Mouse (Mus musculus): ENCODE results near the gene Pappa. TPM values are rescaled to one million over a fixed set of nuclear protein-coding genes. Genes with fewer than 3 reads are reported as not detected.

Gene Pappa
- polyA plus RNA-seq, 1 experiment, result 0.15 TPM

DNA sequence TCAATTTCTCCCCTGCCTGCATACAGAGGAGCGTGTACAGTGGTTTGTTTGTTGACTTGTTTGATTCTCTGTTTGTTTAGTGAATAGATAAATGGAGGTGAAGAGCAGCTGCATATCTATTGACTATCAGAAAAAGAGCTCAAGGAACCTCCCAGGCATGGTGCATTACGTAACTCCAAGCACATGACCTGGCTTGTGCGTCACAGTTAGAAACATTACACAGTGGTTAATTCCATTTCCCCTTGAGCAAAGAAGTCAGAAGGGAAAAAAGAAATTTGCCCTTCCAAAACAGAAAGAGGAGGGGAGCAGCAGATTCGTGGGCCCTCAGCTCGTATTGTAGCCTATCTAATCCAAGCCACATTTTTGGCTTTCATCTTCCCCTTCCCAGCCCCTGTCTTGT, 11.1 kb downstream of the Pappa start:
- Histone ChIP-seq H3K27me3 (ENCODE audit: control insufficient read depth, insufficient read depth, low read length) (no peaks in the 10 kb centered on the region), H3K4me3 (ENCODE audit: control insufficient read depth, insufficient read depth, low read length) (no peak overlapping the region), H3K36me3 (ENCODE audit: control insufficient read depth, insufficient read depth, low read length) (no peaks in the 10 kb centered on the region), H3K27ac (ENCODE audit: control insufficient read depth, insufficient read depth, low read length) (no peak overlapping the region), H3K4me1 (replicated peaks; ENCODE audit: control insufficient read depth, insufficient read depth, low read length) (no peaks in the 10 kb centered on the region)
- 57% methylated on average over 5 of the region's 5 CpGs for WGBS
- DNase-seq, result no peak
- TF ChIP-seq POLR2A (IDR thresholded peaks at IDR 0.05; ENCODE audit: control insufficient read depth, extremely low read depth, insufficient read depth, low read length, poor library complexity) (no peak), CTCF (IDR thresholded peaks at IDR 0.05; ENCODE audit: borderline replicate concordance, control insufficient read depth, extremely low read depth, insufficient read depth, low read length, poor library complexity) (no peak)

GRCm38 (mm10) chr4:65136541-65136940, 12.6 kb downstream of the Pappa start:
- Histone ChIP-seq H3K36me3 (ENCODE audit: control insufficient read depth, insufficient read depth, low read length) (no peaks in the 10 kb centered on the region), H3K4me1 (replicated peaks; ENCODE audit: control insufficient read depth, insufficient read depth, low read length) (no peaks in the 10 kb centered on the region), H3K27ac (ENCODE audit: control insufficient read depth, insufficient read depth, low read length) (no peak overlapping the region), H3K27me3 (ENCODE audit: control insufficient read depth, insufficient read depth, low read length) (no peaks in the 10 kb centered on the region), H3K4me3 (ENCODE audit: control insufficient read depth, insufficient read depth, low read length) (no peak overlapping the region)
- DNase-seq, result no peak
- TF ChIP-seq POLR2A (IDR thresholded peaks at IDR 0.05; ENCODE audit: control insufficient read depth, extremely low read depth, insufficient read depth, low read length, poor library complexity) (no peak), CTCF (IDR thresholded peaks at IDR 0.05; ENCODE audit: borderline replicate concordance, control insufficient read depth, extremely low read depth, insufficient read depth, low read length, poor library complexity) (no peak)
- 91% methylated on average over 3 of the region's 3 CpGs for WGBS

- Histone ChIP-seq H3K27me3 (ENCODE audit: control insufficient read depth, insufficient read depth, low read length) (no peaks in the 10 kb centered on the region), H3K36me3 (ENCODE audit: control insufficient read depth, insufficient read depth, low read length) (no peaks in the 10 kb centered on the region), H3K4me3 (ENCODE audit: control insufficient read depth, insufficient read depth, low read length) (no peak overlapping the region), H3K27ac (ENCODE audit: control insufficient read depth, insufficient read depth, low read length) (no peak overlapping the region), H3K4me1 (replicated peaks; ENCODE audit: control insufficient read depth, insufficient read depth, low read length) (no peaks in the 10 kb centered on the region)
- no peak for DNase-seq
- WGBS, result 79% methylated on average over 1 of the region's 1 CpGs
- TF ChIP-seq CTCF (IDR thresholded peaks at IDR 0.05; ENCODE audit: borderline replicate concordance, control insufficient read depth, extremely low read depth, insufficient read depth, low read length, poor library complexity), result no peak
- no peak for TF ChIP-seq POLR2A (IDR thresholded peaks at IDR 0.05; ENCODE audit: control insufficient read depth, extremely low read depth, insufficient read depth, low read length, poor library complexity)
These were observed 23.0 kb downstream of the Pappa start for GRCm38 (mm10) chr4:65146936-65147335.

DNA sequence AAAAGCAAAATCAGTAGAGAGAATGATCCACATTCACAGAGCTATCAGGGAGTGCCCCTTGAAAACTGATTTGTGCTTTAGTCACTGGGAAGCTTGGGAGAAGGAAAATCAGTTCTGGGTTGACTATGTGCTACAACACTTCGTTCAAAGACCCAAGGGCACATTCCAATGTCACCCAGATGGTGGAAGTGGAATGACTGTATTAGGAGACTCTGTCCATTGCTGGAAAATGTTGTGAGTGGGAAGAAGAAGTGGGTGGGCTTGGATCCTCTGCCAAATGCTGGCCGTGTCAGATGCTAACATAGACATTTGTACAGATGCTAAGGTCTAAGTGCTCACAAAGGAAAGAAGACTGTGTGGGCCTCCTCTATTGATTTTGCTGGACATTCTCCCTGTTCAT, 29.6 kb downstream of the Pappa start:
- no peaks in the 10 kb centered on the region for H3K27me3 ChIP-seq (ENCODE audit: control insufficient read depth, insufficient read depth, low read length)
- WGBS, result 72% methylated on average over 2 of the region's 2 CpGs
- TF ChIP-seq POLR2A (IDR thresholded peaks at IDR 0.05; ENCODE audit: control insufficient read depth, extremely low read depth, insufficient read depth, low read length, poor library complexity) (no peak), CTCF (IDR thresholded peaks at IDR 0.05; ENCODE audit: borderline replicate concordance, control insufficient read depth, extremely low read depth, insufficient read depth, low read length, poor library complexity) (no peak)

GRCm38 (mm10) chr4:65156231-65156630, 32.3 kb downstream of the Pappa start:
- no peak for DNase-seq
- H3K36me3 ChIP-seq (ENCODE audit: control insufficient read depth, insufficient read depth, low read length), result no peaks in the 10 kb centered on the region

More for the DNA sequence above, 29.6 kb downstream of the Pappa start:
- H3K4me3 ChIP-seq (ENCODE audit: control insufficient read depth, insufficient read depth, low read length), result no peak overlapping the region
- no peak for DNase-seq
- no peak overlapping the region for H3K27ac ChIP-seq (ENCODE audit: control insufficient read depth, insufficient read depth, low read length)
- H3K4me1 ChIP-seq (replicated peaks; ENCODE audit: control insufficient read depth, insufficient read depth, low read length), result no peaks in the 10 kb centered on the region
- H3K36me3 ChIP-seq (ENCODE audit: control insufficient read depth, insufficient read depth, low read length), result no peaks in the 10 kb centered on the region

DNA sequence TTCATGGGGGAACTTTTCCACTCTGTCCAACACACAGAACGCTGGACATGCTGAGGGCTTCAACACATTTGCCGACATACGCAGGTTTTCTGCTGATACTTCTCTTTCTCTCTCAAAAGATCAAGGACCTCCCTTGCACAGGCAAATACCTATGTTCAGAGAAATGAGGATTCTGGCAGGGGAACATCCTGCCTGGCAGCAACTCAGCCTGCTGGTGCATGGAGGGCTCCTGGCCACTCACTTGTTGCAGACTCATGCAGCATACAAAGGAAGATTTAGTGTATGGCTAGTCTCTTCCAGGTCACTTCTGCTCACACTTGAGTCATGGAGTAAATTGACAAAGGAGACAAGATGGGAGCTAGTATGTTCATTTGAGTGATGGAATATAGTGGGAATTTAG, 34.7 kb downstream of the Pappa start:
- Histone ChIP-seq H3K36me3 (ENCODE audit: control insufficient read depth, insufficient read depth, low read length) (no peaks in the 10 kb centered on the region), H3K27ac (ENCODE audit: control insufficient read depth, insufficient read depth, low read length) (no peak overlapping the region), H3K27me3 (ENCODE audit: control insufficient read depth, insufficient read depth, low read length) (no peaks in the 10 kb centered on the region), H3K4me1 (replicated peaks; ENCODE audit: control insufficient read depth, insufficient read depth, low read length) (no peaks in the 10 kb centered on the region), H3K4me3 (ENCODE audit: control insufficient read depth, insufficient read depth, low read length) (no peak overlapping the region)
- DNase-seq, result no peak
- TF ChIP-seq CTCF (IDR thresholded peaks at IDR 0.05; ENCODE audit: borderline replicate concordance, control insufficient read depth, extremely low read depth, insufficient read depth, low read length, poor library complexity), result no peak
- no peak for TF ChIP-seq POLR2A (IDR thresholded peaks at IDR 0.05; ENCODE audit: control insufficient read depth, extremely low read depth, insufficient read depth, low read length, poor library complexity)
- WGBS, result 89% methylated on average over 3 of the region's 3 CpGs

More at GRCm38 (mm10) chr4:65156231-65156630, 32.3 kb downstream of the Pappa start:
- TF ChIP-seq CTCF (IDR thresholded peaks at IDR 0.05; ENCODE audit: borderline replicate concordance, control insufficient read depth, extremely low read depth, insufficient read depth, low read length, poor library complexity) (no peak), POLR2A (IDR thresholded peaks at IDR 0.05; ENCODE audit: control insufficient read depth, extremely low read depth, insufficient read depth, low read length, poor library complexity) (no peak)
- no peaks in the 10 kb centered on the region for H3K27me3 ChIP-seq (ENCODE audit: control insufficient read depth, insufficient read depth, low read length)
- 98% methylated on average over 10 of the region's 10 CpGs for WGBS
- H3K4me1 ChIP-seq (replicated peaks; ENCODE audit: control insufficient read depth, insufficient read depth, low read length), result no peaks in the 10 kb centered on the region
- H3K4me3 ChIP-seq (ENCODE audit: control insufficient read depth, insufficient read depth, low read length), result no peak overlapping the region
- no peak overlapping the region for H3K27ac ChIP-seq (ENCODE audit: control insufficient read depth, insufficient read depth, low read length)

- H3K36me3 ChIP-seq (ENCODE audit: control insufficient read depth, insufficient read depth, low read length), result no peaks in the 10 kb centered on the region
- no peak overlapping the region for H3K27ac ChIP-seq (ENCODE audit: control insufficient read depth, insufficient read depth, low read length)
- no peak for TF ChIP-seq POLR2A (IDR thresholded peaks at IDR 0.05; ENCODE audit: control insufficient read depth, extremely low read depth, insufficient read depth, low read length, poor library complexity)
- no peak for TF ChIP-seq CTCF (IDR thresholded peaks at IDR 0.05; ENCODE audit: borderline replicate concordance, control insufficient read depth, extremely low read depth, insufficient read depth, low read length, poor library complexity)
- H3K27me3 ChIP-seq (ENCODE audit: control insufficient read depth, insufficient read depth, low read length), result no peaks in the 10 kb centered on the region
- DNase-seq, result no peak
- WGBS, result 94% methylated on average over 5 of the region's 5 CpGs
- H3K4me1 ChIP-seq (replicated peaks; ENCODE audit: control insufficient read depth, insufficient read depth, low read length), result no peaks in the 10 kb centered on the region
- H3K4me3 ChIP-seq (ENCODE audit: control insufficient read depth, insufficient read depth, low read length), result no peak overlapping the region
These were observed 35.5 kb downstream of the Pappa start for GRCm38 (mm10) chr4:65159481-65159880.
